Mouse (Mus musculus) spleen, postnatal 36 days (tissue): Measurements from ENCODE around the gene Ier2.
"Not testable (repeated sequence)": the region's sequence is repeated elsewhere in the genome, so short reads cannot be mapped to it uniquely, and the experiment has no call there.

ENCODE experiments used
- DNase-seq, 2 experiments: peaks; one replicate each; pipeline ENCODE4 v3.0.0; 2022; ENCODE audit warnings: low spot score in 2 of 2, mixed read lengths in 1 of 2

The Ier2 gene

DNA sequence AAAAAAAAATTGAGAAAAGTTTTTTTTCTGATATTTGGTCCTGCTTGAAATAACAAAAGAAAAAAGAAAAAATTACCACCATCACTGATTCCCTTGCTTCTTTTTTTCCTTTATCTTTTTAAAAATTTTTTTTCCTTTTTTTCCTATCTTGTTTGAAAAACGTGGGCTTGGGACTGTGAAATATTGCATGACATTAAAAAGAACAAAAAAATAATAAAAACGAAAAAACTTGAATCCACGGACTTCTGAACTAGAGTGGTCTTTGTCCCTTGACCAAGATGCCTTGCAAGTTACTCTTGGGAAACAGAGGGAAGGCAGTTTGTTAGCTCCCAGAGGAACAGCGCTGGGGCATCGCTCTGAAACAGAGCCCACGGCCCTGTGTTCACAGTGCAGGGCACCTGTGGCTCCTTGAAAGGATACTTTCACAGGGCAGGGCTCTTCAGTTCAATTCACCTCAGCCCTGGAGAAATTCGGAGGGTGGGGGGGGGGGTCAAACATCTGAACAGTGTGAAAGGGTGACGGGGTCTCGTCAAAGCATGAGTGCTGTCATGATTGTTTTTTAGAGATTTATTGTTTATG, 22.6 kb downstream of the Ier2 start:
- DNase-seq: no peak

DNA sequence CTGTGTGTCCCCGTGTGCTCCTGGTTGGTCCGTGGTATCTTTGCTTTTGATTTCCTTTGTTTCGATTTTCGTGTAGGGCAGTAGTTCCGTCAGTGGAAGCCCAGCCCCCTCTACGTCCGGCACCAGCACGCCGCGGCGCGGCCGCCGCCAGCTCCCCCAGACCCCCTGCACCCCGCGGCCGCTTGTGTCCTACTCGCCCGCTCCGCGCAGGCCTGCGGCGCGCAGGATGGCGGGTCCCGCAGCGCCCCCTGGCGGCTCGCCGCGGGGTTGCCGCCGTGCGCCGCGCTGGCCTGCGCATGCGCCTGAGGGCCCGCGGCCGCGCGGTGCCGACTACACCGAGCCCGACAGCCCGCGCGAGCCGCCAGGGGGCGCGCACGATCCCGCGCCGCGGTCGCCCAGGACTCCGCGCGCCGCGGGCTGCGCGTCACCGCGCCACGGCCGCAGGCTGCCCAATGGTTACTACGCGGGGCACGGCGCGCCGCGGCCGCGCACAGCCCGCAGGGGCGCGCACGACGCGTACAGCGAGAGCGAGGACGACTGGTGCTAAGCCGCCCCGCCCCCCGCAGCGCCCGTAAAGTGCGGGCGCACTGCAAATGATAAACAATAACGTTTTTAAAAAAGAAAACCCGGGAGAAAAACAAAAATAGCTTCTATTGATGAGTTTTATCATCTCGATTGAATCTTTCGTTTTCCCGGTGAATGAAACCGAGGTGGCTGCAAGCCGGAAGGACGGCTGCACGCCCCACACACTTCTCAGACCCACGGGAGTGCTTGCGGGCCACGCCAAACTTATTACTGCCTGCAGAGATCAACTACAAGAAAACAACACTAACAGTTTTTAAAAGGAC, 23.3 kb downstream of the Ier2 start:
- peak; percentile 94 to 95 for DNase-seq

DNA sequence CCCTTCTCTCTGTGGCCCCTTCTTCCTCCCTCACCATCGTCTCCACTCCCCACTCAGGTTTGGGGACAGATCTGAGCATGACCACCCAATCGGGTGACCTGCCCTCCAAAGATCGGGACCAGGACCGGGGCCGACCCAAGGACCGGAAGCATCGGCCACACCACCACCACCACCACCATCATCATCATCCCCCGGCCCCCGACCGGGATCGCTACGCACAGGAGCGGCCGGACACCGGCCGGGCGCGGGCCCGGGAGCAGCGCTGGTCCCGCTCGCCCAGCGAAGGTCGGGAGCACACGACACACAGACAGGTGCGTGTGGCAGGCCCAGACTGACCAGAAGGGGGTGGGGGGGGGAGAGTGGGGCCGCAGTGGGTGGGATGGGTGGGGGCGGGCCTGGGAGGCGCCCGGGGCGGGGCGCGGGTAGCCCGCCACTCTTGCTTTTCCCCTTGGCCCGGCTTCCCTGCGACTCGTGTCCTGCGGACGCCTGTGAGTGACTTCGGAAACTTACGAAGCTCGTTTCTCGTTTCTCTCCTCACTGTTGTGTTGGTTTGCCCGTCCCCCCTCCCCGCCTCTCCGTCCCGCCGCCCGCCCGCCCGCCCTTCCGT, 24.0 kb downstream of the Ier2 start:
- DNase-seq: peak in 1 of 2 experiments; percentile 21

DNA sequence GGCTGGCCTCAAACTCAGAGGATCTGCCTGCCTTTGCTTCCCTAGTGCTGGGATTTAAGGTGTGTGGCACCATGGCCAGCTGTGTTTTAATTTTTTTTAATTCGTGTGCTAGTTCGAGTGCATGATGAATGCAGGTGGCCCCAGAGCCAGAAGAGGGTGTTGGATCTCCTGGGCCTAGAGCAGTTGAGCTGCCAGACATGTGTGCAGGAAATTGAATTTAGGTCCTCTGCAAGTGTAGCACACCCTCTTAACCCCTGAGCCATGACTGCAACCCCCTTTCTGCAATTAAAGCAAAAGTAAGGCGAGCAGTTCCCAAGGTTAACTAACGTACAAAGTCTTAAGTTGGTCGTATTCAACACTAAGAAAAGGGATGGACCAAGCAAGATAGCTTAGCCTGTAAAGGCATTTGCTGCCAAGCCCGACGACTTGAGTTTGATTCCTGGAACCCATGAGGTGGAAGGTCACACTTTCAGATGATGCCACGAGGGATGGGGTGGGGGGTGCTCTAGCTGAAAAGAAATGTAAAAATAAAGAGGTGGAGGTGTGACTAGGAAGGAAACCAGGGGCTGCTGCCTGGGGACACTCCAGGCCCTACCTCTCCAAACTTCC, 24.6 kb downstream of the Ier2 start:
- DNase-seq: no peak

DNA sequence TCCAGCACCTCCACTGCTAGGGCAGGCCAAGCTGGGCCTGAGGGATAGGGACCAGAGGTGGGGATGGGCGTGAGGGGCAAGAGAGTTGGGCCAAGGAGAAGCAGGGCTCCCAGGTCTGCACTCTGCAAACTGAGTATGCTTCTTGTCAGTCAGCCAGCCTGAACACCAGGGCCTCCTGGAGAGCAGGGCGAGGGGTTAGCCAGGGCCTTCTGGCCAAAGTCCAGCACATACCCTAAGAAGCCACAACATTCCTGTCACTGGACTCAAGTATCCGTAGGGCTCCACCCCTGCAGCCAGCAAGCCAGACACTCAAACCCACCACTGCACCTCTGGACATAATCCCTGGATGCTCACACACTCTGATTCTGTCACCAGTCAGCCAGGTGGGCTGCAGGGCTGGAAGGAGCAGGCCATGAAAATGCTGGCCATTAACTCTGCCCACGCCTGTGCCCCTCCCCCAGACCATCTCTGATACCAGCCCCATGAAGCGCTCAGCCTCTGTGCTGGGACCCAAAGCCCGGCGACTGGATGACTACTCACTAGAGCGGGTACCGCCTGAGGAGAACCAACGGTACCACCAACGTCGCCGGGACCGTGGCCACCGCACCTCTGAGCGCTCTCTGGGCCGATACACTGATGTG, 26.5 kb downstream of the Ier2 start:
- DNase-seq: no peak

DNA sequence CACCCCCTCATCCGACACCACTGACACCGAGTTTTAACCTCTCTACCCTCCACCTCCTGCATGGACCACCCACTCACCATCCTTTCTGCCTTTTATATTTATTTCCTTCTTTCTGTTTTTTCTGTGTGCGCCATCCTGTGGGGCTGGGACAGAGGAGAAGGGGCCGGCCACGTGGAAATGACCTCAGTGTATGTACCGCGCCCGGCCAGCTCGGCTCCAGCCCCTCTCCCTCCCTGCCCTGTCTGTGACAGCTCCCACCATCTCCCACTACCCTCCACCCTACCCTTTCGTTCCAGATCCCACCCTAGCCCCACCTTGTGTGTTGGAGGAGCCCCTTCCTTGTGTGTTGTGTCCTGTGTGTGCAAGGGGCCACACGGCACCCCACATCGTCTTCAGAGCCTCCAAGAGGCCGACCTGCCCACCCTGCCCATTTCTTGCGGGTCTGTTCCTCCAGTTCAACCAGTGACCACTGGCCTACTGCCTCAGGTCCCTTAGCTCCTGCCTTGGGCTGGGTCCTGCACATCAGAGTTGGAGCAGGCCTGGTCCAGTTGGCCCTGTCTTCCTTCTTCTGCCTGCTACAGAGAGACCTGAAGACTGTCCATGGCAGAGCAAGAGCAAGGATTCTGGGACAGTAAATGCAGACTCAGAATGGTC, 27.1 kb downstream of the Ier2 start:
- DNase-seq: no peak

DNA sequence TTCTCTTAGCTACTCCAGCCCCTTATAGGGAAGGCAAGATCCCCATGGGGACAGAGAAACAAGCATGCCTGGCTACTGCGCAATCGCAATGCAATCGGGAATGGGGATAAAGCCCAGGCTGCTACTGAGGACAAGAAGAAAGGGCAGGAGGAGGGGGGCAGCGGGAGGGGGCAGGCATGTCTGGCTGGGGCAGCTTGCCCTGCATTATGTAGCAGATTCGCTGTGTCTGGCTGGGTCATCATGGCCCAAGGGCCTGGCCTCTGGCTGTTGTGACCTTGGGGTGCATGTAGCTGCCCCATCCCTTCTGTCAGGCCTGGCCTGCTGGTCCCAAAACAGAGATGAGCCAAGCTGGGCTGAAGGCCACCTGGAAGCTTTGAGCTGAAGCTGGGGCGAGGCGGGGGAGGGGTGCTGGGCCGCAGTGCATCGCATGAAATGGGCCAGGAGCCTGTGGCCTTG, 27.8 kb downstream of the Ier2 start:
- DNase-seq: no peak

DNA sequence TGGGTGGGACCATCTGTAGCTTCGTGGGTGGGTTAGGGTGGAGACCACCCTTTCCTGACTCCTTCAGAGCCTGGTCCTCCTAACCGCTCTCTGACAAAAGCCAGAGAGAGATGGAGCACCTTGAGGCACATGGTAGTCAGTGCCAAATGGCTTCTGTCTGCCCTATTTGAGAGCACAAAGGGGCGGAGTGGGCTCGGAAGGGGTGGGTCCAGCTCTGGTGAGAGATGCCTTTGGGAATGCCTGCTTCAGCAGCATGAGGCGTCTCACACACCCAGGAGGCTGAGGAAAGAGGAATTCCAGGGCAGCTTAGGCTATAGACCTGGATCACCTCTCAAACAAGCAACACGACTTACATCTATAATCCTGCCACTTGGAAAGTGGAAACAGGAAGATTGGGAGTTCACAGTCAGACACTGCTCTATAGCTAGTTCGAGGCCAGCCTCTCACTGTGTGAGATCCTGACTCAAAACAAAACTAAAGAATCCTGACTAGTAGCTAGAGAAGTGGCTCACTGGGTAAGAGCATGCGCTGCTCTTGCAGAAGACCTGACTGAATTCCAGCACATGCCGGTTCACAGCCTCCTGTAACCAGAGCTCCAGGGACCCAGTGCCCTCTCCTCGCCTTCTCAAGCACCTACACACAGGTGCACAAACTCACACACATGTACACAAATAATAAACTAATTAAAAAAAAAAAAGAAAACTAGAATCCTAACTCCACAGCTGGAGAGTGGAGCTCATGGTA, 28.6 kb downstream of the Ier2 start:
- DNase-seq: no peak

DNA sequence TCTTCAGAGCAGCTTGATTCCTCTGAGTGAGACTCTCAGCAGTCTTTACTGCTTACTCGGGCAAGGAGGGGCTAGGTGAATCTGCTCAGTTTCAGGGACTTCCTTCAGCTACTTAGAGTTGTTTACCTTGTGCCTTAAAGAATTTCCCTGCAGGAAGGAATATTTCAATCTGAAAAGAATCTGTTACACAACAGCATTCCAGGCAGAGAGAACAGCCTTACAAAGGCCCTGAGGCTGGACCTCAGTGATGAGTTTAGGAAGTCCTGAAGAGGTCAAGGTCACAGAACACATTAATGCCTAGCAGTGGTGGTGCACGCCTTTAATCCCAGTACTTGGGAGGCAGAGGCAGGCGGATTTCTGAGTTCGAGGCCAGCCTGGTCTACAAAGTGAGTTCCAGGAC, 30.8 kb downstream of the Ier2 start:
- DNase-seq: no peak

DNA sequence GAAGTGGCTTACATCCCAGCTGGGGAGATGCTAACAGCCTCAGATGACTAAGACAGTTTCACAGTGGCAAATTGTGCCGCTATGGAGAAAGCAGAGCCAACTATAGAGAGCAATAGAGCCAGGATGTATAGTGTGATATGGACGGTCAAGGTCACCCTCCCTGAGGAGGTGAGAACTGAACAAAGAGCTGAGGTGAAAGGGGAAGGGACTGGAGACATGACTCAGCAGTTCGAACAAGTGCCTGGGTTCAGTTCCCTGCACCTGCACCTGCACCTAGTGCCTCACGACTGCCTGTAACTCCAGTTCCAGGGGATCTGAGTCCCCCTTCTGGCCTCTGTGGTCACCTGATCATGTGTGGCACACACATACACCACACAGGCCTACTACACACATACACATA, 32.5 kb downstream of the Ier2 start:
- DNase-seq: no peak

DNA sequence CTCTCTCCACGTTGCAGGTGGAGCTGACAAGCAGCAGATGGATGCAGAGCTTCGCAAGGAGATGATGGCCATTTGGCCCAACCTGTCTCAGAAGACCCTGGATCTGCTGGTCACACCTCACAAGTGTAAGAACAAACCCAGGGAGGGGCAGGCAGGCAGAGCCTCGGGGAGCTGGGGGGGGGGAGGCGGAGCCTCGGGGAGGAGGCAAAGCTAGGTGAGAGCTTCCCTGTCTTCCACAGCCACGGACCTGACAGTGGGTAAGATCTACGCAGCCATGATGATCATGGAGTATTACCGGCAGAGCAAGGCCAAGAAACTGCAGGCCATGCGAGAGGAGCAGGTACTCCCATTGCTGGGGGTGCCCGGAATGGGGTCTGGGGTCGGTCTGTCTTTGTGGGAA, 33.1 kb downstream of the Ier2 start:
- no peak for DNase-seq

DNA sequence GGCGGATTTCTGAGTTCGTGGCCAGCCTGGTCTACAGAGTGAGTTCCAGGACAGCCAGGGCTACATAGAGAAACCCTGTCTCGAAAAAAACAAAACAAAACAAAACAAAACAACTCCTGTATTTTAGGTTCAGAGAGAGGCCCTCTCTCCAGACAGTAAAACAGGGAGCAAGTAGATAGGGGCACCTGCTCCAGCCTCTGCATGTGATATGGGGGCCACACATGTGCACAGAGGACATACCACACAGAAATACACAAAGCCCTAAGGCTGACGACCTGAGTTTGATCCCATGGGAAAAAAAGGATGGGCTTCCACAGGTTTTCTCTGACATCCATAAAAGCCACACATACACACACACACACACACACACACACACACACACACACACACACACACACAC, 39.2 kb downstream of the Ier2 start:
- not testable (repeated sequence) for DNase-seq

DNA sequence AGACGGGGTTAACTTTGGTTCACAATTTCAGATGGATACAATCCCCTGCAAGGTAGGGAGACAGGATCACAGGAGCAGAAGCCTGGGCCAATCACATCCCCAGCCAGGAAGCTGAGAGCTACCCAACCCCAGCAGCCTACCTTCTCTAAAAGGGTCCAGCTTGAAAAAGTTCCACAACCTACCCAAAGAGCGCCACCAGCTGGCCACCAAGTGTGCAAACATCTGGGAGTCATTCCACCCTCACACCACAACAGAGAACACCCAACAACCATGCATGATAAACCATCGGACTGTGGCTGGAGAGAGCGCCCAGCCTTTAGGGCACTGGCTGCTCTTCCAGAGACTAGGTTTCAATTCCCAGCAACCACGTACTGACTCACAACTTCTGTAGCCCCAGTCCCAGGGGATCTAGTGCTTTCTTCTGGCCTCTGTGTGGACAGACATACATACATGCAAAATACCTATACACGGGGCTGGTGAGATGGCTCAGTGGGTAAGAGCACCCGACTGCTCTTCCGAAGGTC, 41.5 kb downstream of the Ier2 start:
- no peak for DNase-seq

DNA sequence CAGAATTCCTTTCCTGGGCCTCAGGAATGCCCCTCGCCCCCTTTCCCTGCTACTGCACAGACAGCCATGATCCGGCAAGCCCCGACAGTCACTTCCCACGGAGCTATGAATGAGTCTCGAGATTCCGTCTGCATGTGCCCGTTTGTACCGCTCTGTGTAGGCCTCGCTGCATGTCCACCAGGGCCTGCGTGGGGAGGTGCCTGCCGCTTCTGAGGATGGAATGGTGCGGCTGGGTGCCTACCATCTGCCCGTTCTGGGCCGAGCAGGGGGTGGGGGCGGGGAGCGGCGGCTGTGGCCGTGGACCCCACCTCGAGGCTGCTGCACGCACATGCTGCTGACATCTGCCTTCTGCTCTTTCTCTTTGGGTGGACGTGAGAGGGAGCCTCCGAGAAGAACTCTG, 45.6 kb downstream of the Ier2 start:
- no peak for DNase-seq

DNA sequence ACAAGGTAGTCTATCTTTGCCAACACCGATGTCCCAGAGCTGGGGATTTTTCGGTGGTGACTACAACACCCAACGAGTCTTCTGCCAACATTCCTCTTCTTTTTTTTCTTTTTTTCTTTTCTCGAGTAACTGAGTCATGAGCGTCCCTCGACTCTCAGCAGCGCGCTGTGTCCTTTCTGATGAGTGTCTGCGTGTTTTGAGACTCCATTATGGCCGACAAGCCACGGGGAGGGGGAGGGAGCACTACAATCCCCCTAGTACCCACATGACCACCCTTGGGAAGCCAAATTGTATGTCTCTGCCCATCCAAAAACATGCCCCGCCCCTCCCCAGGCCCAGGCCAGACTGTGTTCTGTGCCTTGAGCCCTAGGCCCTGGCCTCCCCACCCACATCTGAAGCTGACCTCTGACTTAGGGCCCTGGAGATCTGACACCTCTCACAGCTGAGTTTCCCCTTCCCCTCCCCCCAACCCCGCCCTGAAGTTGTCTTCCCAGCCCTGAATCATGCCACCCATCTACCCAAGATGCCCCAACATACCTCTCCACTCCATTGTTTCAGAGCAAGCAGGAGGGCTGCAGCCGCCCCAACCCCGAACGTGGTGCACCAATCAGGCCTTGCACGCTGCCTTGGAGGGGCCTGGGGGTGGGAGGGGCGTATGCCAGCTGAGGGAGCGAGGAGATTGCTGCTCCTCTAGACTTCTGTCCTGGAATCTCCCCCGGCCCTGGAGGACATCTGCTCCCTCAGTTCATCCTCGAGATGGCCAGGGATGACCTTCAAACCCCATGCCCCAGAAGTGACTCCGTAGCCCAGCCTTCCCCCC, 46.8 kb downstream of the Ier2 start:
- no peak for DNase-seq

DNA sequence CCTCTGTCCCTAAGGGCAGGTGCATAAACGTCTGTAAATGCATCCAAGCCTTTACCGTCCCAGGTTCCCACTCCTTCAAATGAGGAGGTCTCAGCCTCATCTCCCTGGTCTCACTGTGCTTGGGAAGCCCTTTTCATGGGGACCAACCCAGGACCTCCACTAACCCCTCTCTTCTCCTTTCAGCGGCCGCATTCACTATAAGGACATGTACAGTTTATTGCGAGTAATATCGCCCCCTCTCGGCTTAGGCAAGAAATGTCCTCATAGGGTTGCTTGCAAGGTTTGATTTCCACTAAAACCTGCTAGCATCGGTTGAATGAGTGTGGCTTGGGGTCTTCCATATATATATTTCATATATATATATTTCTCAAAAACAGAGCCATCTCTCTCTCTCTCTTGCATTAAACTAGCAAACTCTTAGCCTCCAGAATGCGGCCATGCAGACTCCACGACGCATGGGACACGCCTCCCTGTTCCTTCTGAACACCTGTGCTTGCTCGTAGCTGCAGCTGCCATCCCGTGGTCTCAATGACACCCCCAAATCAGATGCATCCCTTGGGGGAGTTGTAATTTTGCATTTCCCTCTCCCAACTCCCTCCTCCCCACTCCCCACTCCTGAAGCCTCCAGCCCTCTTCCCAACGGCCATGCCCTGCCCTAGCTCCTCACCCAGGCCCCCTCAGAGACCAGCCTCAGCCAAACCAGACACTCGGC, 48.0 kb downstream of the Ier2 start:
- DNase-seq: peak in 1 of 2 experiments; percentile 30
